Mouse (Mus musculus): ENCODE measurements around the gene Strn. TPM values are rescaled to one million over a fixed set of nuclear protein-coding genes. Genes with fewer than 3 reads are reported as not detected.
"Not testable (repeated sequence)": the region's sequence is repeated elsewhere in the genome, so short reads cannot be mapped to it uniquely, and the experiment has no call there.

Strn gene
- polyA plus RNA-seq, 1 experiment from 2014 or later = 7.3 TPM

DNA sequence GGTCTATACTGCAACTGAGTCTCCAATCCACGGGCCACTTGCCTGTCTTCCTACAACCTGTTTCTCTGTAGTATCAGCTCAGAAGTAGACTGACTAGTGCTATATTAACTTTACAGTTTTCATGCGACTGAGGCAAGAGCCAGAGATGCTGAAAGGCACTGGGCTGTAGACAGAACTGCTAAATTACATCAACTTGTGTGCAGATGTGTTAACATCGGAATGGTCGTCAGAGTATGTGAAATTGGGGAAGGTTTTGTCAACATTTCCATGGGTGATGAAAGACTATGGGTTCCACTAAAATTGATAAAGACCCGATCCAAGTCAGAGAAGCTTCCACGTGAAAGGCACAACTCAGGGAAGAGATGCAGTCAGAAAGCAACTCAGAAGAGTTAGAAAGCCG lies 34.0 kb downstream of the Strn start:
- Histone ChIP-seq H3K9me3 (no peaks in the 10 kb centered on the region), H3K27me3 (no peaks in the 10 kb centered on the region)
- 92% methylated on average over 7 of the region's 7 CpGs for WGBS

DNA sequence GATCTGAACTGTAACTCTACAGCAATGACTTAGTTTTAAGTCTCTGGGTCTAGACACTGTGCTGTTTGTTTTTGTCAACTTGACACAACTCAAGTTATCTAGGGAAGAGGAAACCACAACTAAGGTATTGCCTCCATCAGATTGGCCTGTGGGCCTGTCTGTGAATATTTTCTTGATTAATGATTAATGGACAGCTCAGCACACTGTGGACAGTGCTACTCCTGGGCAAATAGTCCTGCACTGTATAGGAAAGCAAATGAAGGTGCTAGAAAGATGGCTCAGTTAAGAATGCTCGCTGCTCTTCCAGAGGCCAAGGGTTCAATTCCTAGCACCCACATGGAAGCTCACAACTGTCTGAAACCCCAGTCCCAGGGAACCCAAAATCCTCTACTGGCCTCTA lies 38.0 kb downstream of the Strn start:
- Histone ChIP-seq H3K27me3 (no peaks in the 10 kb centered on the region), H3K9me3 (no peaks in the 10 kb centered on the region), H3K27ac (no peak overlapping the region), H3K36me3 (peaks cover 10% of the 10 kb centered on the region; the same call in 1 of the 2 replicates), H3K4me3 (no peak overlapping the region), H3K4me2 (replicated peaks) (no peak overlapping the region), H3K9ac (no peak overlapping the region), H3K4me1 (no peaks in the 10 kb centered on the region)
- ATAC-seq (ENCODE audit: insufficient number of reproducible peaks, insufficient read depth, low FRiP score, low TSS enrichment) = no peak
- 97% methylated on average over 1 of the region's 1 CpGs for WGBS

More for the DNA sequence above, 34.0 kb downstream of the Strn start:
- no peak overlapping the region for H3K27ac ChIP-seq
- no peaks in the 10 kb centered on the region for H3K4me1 ChIP-seq
- H3K4me3 ChIP-seq = no peak overlapping the region
- H3K9ac ChIP-seq = no peak overlapping the region
- ATAC-seq (ENCODE audit: insufficient number of reproducible peaks, insufficient read depth, low FRiP score, low TSS enrichment) = no peak
- peaks cover 10% of the 10 kb centered on the region; the same call in 1 of the 2 replicates for H3K36me3 ChIP-seq
- no peak overlapping the region for H3K4me2 ChIP-seq (replicated peaks)

DNA sequence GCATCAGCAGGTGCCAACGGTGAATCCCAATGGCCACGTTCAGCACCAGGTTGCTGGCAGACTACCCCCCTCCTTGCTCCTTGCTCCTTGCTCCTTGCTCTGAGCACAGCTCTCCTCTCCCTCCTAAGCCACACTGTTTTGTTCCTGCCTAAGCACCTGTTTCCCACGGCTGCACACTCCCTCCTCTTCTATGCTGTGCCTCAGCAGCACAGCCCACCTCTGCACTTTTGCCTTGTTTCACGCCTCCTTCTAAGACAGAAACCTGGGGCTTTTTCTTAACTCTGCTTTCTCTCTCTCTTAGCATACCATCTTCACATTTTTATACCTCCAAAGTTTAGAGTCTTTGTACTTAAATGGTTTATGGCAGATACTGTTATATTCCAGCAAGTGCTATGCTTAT lies 39.5 kb downstream of the Strn start:
- H3K27me3 ChIP-seq = no peaks in the 10 kb centered on the region
- H3K27ac ChIP-seq = no peak overlapping the region
- WGBS = 86% methylated on average over 4 of the region's 4 CpGs
- ATAC-seq (ENCODE audit: insufficient number of reproducible peaks, insufficient read depth, low FRiP score, low TSS enrichment) = no peak
- no peak overlapping the region for H3K4me2 ChIP-seq (replicated peaks)
- H3K36me3 ChIP-seq = peaks cover 10% of the 10 kb centered on the region; the same call in 1 of the 2 replicates
- H3K4me3 ChIP-seq = no peak overlapping the region
- no peaks in the 10 kb centered on the region for H3K9me3 ChIP-seq
- H3K4me1 ChIP-seq = no peaks in the 10 kb centered on the region
- no peak overlapping the region for H3K9ac ChIP-seq

DNA sequence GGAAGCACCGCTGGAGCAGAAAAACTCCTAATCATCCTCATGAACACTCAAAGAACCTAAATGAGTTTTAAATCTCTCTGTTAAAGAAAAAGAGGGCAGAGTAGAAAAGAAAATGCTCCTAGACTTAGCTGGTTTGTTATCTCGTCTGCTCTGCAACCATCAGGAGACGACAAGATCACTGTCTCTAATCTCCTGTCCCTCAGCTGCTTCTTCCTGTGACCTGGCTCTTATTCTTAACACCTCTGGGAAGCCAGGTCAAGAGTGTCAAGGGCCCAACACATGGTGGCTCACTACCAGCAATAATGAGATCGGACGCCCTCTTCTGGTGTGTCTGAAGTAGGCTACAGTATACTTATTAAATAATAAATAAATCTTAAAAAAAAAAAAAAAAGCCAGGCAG lies 40.1 kb downstream of the Strn start:
- no peaks in the 10 kb centered on the region for H3K27me3 ChIP-seq
- no peak overlapping the region for H3K4me2 ChIP-seq (replicated peaks)
- H3K36me3 ChIP-seq = peaks cover 10% of the 10 kb centered on the region; the same call in 1 of the 2 replicates
- ATAC-seq (ENCODE audit: insufficient number of reproducible peaks, insufficient read depth, low FRiP score, low TSS enrichment) = no peak
- H3K4me1 ChIP-seq = no peaks in the 10 kb centered on the region
- H3K9ac ChIP-seq = no peak overlapping the region
- H3K4me3 ChIP-seq = no peak overlapping the region
- no peaks in the 10 kb centered on the region for H3K9me3 ChIP-seq
- 82% methylated on average over 5 of the region's 5 CpGs for WGBS
- no peak overlapping the region for H3K27ac ChIP-seq

DNA sequence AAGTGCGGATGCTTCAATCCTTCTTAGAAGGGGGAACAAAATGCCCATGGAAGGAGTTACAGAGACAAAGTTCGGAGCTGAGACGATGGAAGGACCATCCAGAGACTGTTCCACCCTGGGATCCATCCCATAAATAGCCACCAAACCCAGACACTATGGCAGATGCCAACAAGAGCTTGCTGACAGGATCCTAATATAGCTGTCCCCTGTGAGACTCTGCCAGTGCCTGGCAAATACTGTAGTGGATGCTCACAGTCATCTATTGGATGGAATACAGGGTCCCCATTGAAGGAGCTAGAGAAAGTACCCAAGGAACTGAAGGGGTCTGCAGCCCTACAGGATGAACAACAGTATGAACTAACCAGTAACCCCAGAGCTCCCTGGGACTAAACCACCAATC lies 47.8 kb downstream of the Strn start:
- H3K9ac ChIP-seq, H3K4me1 ChIP-seq: not testable (repeated sequence)

DNA sequence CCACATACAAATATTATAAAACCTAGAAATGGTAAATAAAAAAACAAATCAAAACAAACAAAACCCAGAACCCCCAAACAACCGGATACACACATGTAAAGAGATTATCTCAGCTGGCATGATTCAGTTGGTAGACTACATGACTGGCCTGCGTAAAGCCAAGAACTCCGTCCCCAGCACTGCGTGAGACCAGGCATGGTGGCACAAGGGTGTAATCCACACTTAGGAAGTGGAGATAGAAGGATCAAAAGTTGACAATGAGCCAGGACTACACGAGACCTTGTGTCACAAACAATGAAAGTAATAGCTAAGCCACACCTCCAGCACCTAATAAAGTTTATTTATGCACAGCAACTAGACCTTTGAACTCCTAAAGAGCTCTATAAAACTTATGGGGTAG lies 49.0 kb downstream of the Strn start:
- Histone ChIP-seq H3K27ac (no peak overlapping the region), H3K4me2 (replicated peaks) (no peak overlapping the region), H3K27me3 (no peaks in the 10 kb centered on the region), H3K36me3 (peaks cover 22% of the 10 kb centered on the region), H3K9ac (no peak overlapping the region), H3K4me3 (no peak overlapping the region), H3K4me1 (no peaks in the 10 kb centered on the region), H3K9me3 (no peaks in the 10 kb centered on the region; the same call in 1 of the 2 replicates)
- 90% methylated on average over 5 of the region's 5 CpGs for WGBS
- ATAC-seq (ENCODE audit: insufficient number of reproducible peaks, insufficient read depth, low FRiP score, low TSS enrichment) = no peak

More for the DNA sequence above, 47.8 kb downstream of the Strn start:
- not testable (repeated sequence) for ATAC-seq (ENCODE audit: insufficient number of reproducible peaks, insufficient read depth, low FRiP score, low TSS enrichment); H3K4me2 ChIP-seq (replicated peaks); H3K27ac ChIP-seq; H3K9me3 ChIP-seq; H3K27me3 ChIP-seq; H3K4me3 ChIP-seq
- 92% methylated on average over 3 of the region's 3 CpGs for WGBS
- peaks cover 22% of the 10 kb centered on the region for H3K36me3 ChIP-seq

DNA sequence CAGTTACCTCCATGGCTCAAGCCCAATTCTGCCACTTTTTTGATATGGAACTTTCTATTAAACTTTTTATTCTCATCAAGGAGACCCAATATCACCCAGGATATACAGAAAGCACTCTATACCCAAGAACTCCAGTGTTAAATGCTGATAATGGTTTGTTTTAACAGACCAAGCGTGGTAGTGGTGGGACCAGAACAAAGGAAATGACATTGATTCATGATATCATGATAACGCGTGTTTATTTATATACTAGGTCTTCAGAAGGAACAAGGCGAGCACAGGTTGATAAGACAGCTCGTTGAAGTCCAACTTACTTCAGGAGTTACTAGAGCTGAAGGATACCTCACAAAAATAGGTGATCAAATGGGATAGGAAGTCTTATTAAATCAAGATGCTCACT lies 52.0 kb downstream of the Strn start:
- no peaks in the 10 kb centered on the region for H3K4me1 ChIP-seq
- peaks cover 4% of the 10 kb centered on the region; the same call in 1 of the 2 replicates for H3K36me3 ChIP-seq
- WGBS = 85% methylated on average over 5 of the region's 5 CpGs
- H3K27me3 ChIP-seq = no peaks in the 10 kb centered on the region
- ATAC-seq (ENCODE audit: insufficient number of reproducible peaks, insufficient read depth, low FRiP score, low TSS enrichment) = no peak
- no peak overlapping the region for H3K4me3 ChIP-seq
- H3K9ac ChIP-seq = no peak overlapping the region
- H3K9me3 ChIP-seq = no peaks in the 10 kb centered on the region
- H3K4me2 ChIP-seq (replicated peaks) = no peak overlapping the region
- H3K27ac ChIP-seq = no peak overlapping the region

DNA sequence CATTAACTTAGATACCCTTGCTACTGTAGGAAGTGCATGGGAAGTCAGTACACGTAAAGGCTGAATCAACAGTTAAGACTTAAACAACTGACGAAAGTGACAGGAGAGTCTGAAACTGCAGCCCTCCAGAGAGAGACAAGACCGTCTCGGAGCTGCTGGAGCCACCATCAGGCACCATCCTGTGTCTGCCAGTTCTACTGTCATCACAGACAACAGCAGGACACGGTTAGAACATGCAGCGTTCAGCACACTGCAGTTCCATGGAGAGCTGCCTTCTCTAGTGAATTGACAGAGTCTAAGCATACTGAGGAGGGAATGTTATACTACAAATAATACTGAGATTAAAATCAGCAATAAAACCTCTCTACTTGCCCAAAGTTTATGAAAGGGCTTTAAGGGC lies 54.6 kb downstream of the Strn start:
- ATAC-seq (ENCODE audit: insufficient number of reproducible peaks, insufficient read depth, low FRiP score, low TSS enrichment) = no peak
- H3K36me3 ChIP-seq = peaks cover 8% of the 10 kb centered on the region; the same call in 1 of the 2 replicates
- no peak overlapping the region for H3K4me2 ChIP-seq (replicated peaks)
- no peak overlapping the region for H3K27ac ChIP-seq
- H3K4me1 ChIP-seq = no peaks in the 10 kb centered on the region
- WGBS = 72% methylated on average over 6 of the region's 6 CpGs
- no peak overlapping the region for H3K9ac ChIP-seq
- H3K9me3 ChIP-seq = no peaks in the 10 kb centered on the region
- H3K27me3 ChIP-seq = no peaks in the 10 kb centered on the region
- H3K4me3 ChIP-seq = no peak overlapping the region

DNA sequence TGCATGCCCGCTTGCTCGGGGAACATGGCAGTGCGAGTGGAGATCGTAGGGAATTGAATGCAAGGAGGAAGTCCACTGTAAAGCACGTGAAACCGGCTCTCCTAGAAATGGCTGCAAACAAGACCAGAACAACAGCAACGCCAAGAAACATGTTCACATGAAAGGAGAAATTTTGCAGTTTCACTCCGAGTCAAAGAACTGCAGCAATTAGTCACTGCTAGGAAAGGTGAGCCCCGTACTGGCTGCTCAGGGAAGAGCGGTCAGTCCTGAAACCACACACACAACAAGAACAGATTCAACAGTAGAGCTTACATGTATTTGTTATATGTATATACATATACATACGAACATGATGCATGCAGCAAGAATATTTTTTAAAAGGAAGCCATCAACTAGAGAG lies 57.5 kb downstream of the Strn start:
- H3K27ac ChIP-seq = no peak overlapping the region
- 86% methylated on average over 11 of the region's 11 CpGs for WGBS
- H3K4me2 ChIP-seq (replicated peaks) = no peak overlapping the region
- no peaks in the 10 kb centered on the region for H3K27me3 ChIP-seq
- no peaks in the 10 kb centered on the region for H3K9me3 ChIP-seq
- no peak overlapping the region for H3K9ac ChIP-seq
- H3K36me3 ChIP-seq = peaks cover 13% of the 10 kb centered on the region; the same call in 1 of the 2 replicates
- H3K4me1 ChIP-seq = no peaks in the 10 kb centered on the region
- no peak overlapping the region for H3K4me3 ChIP-seq
- ATAC-seq (ENCODE audit: insufficient number of reproducible peaks, insufficient read depth, low FRiP score, low TSS enrichment) = no peak

DNA sequence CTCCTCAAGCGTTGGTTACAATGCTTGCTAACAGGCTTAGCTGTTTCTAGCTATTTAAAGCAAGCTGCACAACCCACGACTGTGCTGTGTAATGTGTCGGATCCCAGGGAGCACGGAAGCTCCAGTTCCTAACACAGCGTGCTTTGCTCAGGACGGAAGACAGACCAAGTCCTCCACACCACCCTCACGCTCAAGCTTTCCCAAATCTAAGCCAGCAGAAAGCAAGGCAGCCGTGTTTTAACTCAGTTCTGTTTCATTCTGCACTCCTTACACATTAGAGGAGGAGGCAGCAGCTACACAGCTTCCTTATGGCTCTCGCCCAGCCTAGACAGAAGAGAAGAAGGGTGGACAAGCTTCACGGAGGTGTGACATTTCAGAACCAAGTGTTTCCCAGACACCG lies 60.2 kb downstream of the Strn start:
- no peak for ATAC-seq (ENCODE audit: insufficient number of reproducible peaks, insufficient read depth, low FRiP score, low TSS enrichment)
- no peaks in the 10 kb centered on the region for H3K4me1 ChIP-seq
- WGBS = 91% methylated on average over 11 of the region's 11 CpGs

DNA sequence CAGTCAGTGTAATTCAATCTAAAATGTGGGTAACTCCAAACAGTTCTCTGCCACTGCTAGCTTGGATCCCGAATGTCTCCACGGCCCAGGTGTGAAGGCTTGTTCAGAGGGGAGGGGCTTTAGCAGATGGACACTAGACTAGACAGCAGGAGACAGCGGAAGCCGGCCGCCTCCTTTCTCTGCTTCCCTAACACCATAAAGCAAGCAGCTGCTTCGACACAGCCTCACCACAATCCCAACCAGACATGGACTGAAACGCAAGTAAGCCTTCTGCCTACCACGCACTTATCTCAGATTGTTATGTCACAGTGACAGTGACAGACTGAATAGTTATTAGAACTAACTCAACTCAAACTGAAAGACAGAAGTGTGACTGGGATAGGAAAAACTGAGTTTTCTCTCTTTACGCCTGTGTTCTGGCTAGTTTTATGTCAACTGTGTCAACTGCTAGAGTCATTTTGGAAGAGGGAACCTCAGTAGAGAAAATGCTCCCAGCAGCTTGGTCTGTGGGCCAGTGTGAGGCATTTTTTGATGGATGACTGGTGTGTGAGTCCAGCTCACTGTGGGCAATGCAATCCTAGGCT lies 71.9 kb downstream of the Strn start:
- no peak overlapping the region for H3K4me2 ChIP-seq (replicated peaks)
- peaks cover under 1% of the 10 kb centered on the region; the same call in 1 of the 2 replicates for H3K9me3 ChIP-seq
- no peak overlapping the region for H3K9ac ChIP-seq
- 64% methylated on average over 9 of the region's 9 CpGs for WGBS
- H3K4me3 ChIP-seq = no peak overlapping the region
- no peaks in the 10 kb centered on the region for H3K4me1 ChIP-seq
- H3K36me3 ChIP-seq = peaks cover 36% of the 10 kb centered on the region
- no peaks in the 10 kb centered on the region for H3K27me3 ChIP-seq
- ATAC-seq (ENCODE audit: insufficient number of reproducible peaks, insufficient read depth, low FRiP score, low TSS enrichment) = no peak
- no peak overlapping the region for H3K27ac ChIP-seq

More for the DNA sequence above, 60.2 kb downstream of the Strn start:
- H3K9me3 ChIP-seq = no peaks in the 10 kb centered on the region
- H3K27ac ChIP-seq = 0 out of 2 replicates have a peak overlapping the region, but pooled peaks have one; percentile 6
- no peak overlapping the region for H3K9ac ChIP-seq
- H3K27me3 ChIP-seq = no peaks in the 10 kb centered on the region
- H3K4me3 ChIP-seq = no peak overlapping the region
- H3K4me2 ChIP-seq (replicated peaks) = no peak overlapping the region
- peaks cover 13% of the 10 kb centered on the region; the same call in 1 of the 2 replicates for H3K36me3 ChIP-seq

DNA sequence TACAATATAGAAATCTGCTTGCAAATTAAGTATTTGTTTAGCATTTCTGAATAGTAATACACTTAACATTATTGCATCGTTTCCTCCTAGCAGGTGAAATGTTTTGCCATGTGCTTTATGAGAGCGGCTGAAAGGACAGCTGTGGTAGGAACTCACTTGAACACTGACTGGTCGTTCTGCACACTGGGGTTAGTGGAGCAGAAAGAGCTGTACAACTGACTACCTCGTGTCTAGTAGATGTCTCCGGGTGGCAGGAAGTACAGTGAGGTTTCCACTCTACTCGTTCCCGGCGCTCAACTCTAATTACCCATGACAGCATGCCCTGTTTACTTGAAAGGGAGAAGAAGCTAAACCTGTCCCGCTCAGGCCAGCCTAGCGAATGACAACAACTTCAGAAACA lies 82.2 kb downstream of the Strn start:
- no peaks in the 10 kb centered on the region for H3K4me1 ChIP-seq
- peaks cover 2% of the 10 kb centered on the region; the same call in 1 of the 2 replicates for H3K9me3 ChIP-seq
- no peak overlapping the region for H3K27ac ChIP-seq
- H3K4me3 ChIP-seq = no peak overlapping the region
- H3K9ac ChIP-seq = no peak overlapping the region
- 78% methylated on average over 10 of the region's 10 CpGs for WGBS
- peaks cover 53% of the 10 kb centered on the region for H3K36me3 ChIP-seq
- H3K27me3 ChIP-seq = no peaks in the 10 kb centered on the region
- no peak overlapping the region for H3K4me2 ChIP-seq (replicated peaks)
- no peak for ATAC-seq (ENCODE audit: insufficient number of reproducible peaks, insufficient read depth, low FRiP score, low TSS enrichment)

All from embryonic facial prominence, embryonic 12.5 days (tissue).